Mouse (Mus musculus): ENCODE results near the gene Tcf25. TPM values are rescaled to one million over a fixed set of nuclear protein-coding genes. Genes with fewer than 3 reads are reported as not detected.

The Tcf25 gene
- total RNA-seq, 2 experiments from 2014 or later = 73.1 to 89.8 TPM

- ATAC-seq (replicated peaks; ENCODE audit: poor library complexity) = no peak
These were observed 25.2 kb upstream of the Tcf25 start for GRCm38 (mm10) chr8:123348237-123348843.

- ATAC-seq (replicated peaks; ENCODE audit: poor library complexity) = no peak
These were observed 24.5 kb upstream of the Tcf25 start for GRCm38 (mm10) chr8:123349073-123349472.

GRCm38 (mm10) chr8:123352118-123352517, 21.4 kb upstream of the Tcf25 start:
- ATAC-seq (replicated peaks; ENCODE audit: poor library complexity) = no peak

- ATAC-seq (replicated peaks; ENCODE audit: poor library complexity) = peak; percentile 91
These were observed 20.8 kb upstream of the Tcf25 start for GRCm38 (mm10) chr8:123352786-123353185.

- no peak for ATAC-seq (replicated peaks; ENCODE audit: poor library complexity)
These were observed 20.3 kb upstream of the Tcf25 start for GRCm38 (mm10) chr8:123353216-123353615.

- ATAC-seq (replicated peaks; ENCODE audit: poor library complexity) = peak; percentile 100
These were observed 12.3 kb upstream of the Tcf25 start for GRCm38 (mm10) chr8:123361082-123361739.

GRCm38 (mm10) chr8:123374239-123374578, 656 bp downstream of the Tcf25 start:
- ATAC-seq (replicated peaks; ENCODE audit: poor library complexity) = peak; percentile 81

GRCm38 (mm10) chr8:123375701-123376100, 2.1 kb downstream of the Tcf25 start:
- no peak for ATAC-seq (replicated peaks; ENCODE audit: poor library complexity)

GRCm38 (mm10) chr8:123376106-123376505, 2.6 kb downstream of the Tcf25 start:
- no peak for ATAC-seq (replicated peaks; ENCODE audit: poor library complexity)

GRCm38 (mm10) chr8:123381711-123382110, 8.2 kb downstream of the Tcf25 start:
- ATAC-seq (replicated peaks; ENCODE audit: poor library complexity) = no peak

GRCm38 (mm10) chr8:123382516-123382915, 9.0 kb downstream of the Tcf25 start:
- no peak for ATAC-seq (replicated peaks; ENCODE audit: poor library complexity)

- peak; percentile 85 for ATAC-seq (replicated peaks; ENCODE audit: poor library complexity)
These were observed 11.5 kb downstream of the Tcf25 start for GRCm38 (mm10) chr8:123384883-123385540.

- no peak for ATAC-seq (replicated peaks; ENCODE audit: poor library complexity)
These were observed 13.5 kb downstream of the Tcf25 start for GRCm38 (mm10) chr8:123387041-123387440.

GRCm38 (mm10) chr8:123387801-123388200, 14.2 kb downstream of the Tcf25 start:
- ATAC-seq (replicated peaks; ENCODE audit: poor library complexity) = no peak

GRCm38 (mm10) chr8:123389026-123389425, 15.5 kb downstream of the Tcf25 start:
- ATAC-seq (replicated peaks; ENCODE audit: poor library complexity) = no peak

GRCm38 (mm10) chr8:123398308-123398707, 24.8 kb downstream of the Tcf25 start:
- ATAC-seq (replicated peaks; ENCODE audit: poor library complexity) = peak; percentile 80

GRCm38 (mm10) chr8:123401936-123402335, 28.4 kb downstream of the Tcf25 start:
- no peak for ATAC-seq (replicated peaks; ENCODE audit: poor library complexity)

GRCm38 (mm10) chr8:123402730-123403326, 29.3 kb downstream of the Tcf25 start:
- ATAC-seq (replicated peaks; ENCODE audit: poor library complexity) = no peak

GRCm38 (mm10) chr8:123404521-123404920, 31.0 kb downstream of the Tcf25 start:
- no peak for ATAC-seq (replicated peaks; ENCODE audit: poor library complexity)

GRCm38 (mm10) chr8:123406786-123407185, 33.2 kb downstream of the Tcf25 start, which contains the start of gene Mc1r:
TSS of gene Mc1r (plus strand) at chr8:123407107.
- ATAC-seq (replicated peaks; ENCODE audit: poor library complexity) = peak; percentile 54

- ATAC-seq (replicated peaks; ENCODE audit: poor library complexity) = no peak
These were observed 34.1 kb downstream of the Tcf25 start for GRCm38 (mm10) chr8:123407612-123408011.
